Comparison of ENCODE assay signal across 17 mouse cellular contexts in the genomic region with DNA sequence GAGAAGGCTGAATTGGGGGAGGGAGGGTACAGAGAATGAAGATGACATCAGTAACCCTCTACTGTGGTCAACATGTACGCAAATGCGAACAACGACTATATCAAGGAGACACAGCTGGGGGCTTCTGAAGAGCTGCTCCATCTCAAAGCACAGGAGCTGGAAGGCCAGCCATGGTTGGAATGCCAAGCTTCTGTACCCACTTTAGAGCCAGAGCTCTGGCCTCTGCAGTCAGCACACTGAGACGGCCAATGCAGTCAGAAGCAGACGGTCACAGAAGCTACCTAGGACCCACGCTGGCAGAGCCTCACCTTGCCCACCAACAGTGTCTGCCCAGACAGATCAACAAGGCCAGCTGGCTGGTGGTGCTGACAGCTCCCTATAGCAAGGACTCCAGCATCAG.
DNase-seq lines count a peak whose midpoint lies in the region; ATAC-seq and TF ChIP-seq lines count a peak whose summit lies in the region.
"Had no signal": no experiment of that assay in that cellular context is flagged by ENCODE, and none has a peak within 500 bp of the region (broad histone marks: within the 10 kb centered on the region; RNA-seq: fewer than 3 reads in every experiment).

No protein-coding gene starts in this region.

- TF ChIP-seq CTCF in layer of hippocampus, adult 2 months (conservative IDR thresholded peaks at IDR 0.05), result no peak; the same call in 1 of the 2 replicates
- no peak for TF ChIP-seq CTCF in cerebellum, adult 2 months (IDR thresholded peaks at IDR 0.05; ENCODE audit: borderline replicate concordance, insufficient read depth, low read depth, low read length)

- H3K27ac ChIP-seq in layer of hippocampus, adult 2 months, result peak overlapping the region; percentile 52
- H3K27ac ChIP-seq in cerebellum, adult 2 months (ENCODE audit: insufficient read depth, low read length), result peak overlapping the region; percentile 29; the same call in 1 of the 2 replicates
- H3K27ac ChIP-seq in kidney, embryonic 15.5 days, result no peak overlapping the region
- no peak overlapping the region for H3K27ac ChIP-seq in kidney, embryonic 16.5 days (ENCODE audit: low read length)
- H3K27ac ChIP-seq: kidney, postnatal 0 days; limb, embryonic 12.5 days; macrophage; stomach, postnatal 0 days had no signal

- intact Hi-C loops in heart, postnatal 10 days (cut with DNase I), result loop anchor here (5.0 kb wide), 1 partner anchor 73 kb away; a partner anchor contains a TSS

- H3K27me3 ChIP-seq in cerebellum, adult 2 months (ENCODE audit: control insufficient read depth, insufficient read depth, low read length), result no peaks in the 10 kb centered on the region
- no peaks in the 10 kb centered on the region for H3K27me3 ChIP-seq in kidney, embryonic 15.5 days
- no peaks in the 10 kb centered on the region for H3K27me3 ChIP-seq in kidney, embryonic 16.5 days (ENCODE audit: insufficient read depth, low read length)
- H3K27me3 ChIP-seq: limb, embryonic 12.5 days had no signal

- H3K9ac ChIP-seq in kidney, embryonic 15.5 days, result no peak overlapping the region
- H3K9ac ChIP-seq in kidney, embryonic 16.5 days (replicated peaks; ENCODE audit: low read length), result no peak overlapping the region
- H3K9ac ChIP-seq: forebrain, postnatal 0 days; limb, embryonic 12.5 days; liver, postnatal 0 days had no signal

- peaks cover 14% of the 10 kb centered on the region for H3K4me1 ChIP-seq in cerebellum, adult 2 months (ENCODE audit: control insufficient read depth, insufficient read depth, low read length)
- peaks cover 3% of the 10 kb centered on the region; the same call in 1 of the 2 replicates for H3K4me1 ChIP-seq in kidney, embryonic 15.5 days
- no peaks in the 10 kb centered on the region for H3K4me1 ChIP-seq in kidney, embryonic 16.5 days (ENCODE audit: insufficient read depth, low read length)
- H3K4me1 ChIP-seq: limb, embryonic 12.5 days had no signal

- no peak for ATAC-seq in kidney, embryonic 15.5 days (replicated peaks; ENCODE audit: low FRiP score)
- ATAC-seq in kidney, embryonic 16.5 days (ENCODE audit: low FRiP score, low TSS enrichment), result no peak
- ATAC-seq: liver, postnatal 0 days; lung, postnatal 0 days had no signal

- peak; percentile 76 for DNase-seq in heart, adult 11 months
- no peak for DNase-seq in heart, postnatal 10 days
- DNase-seq in layer of hippocampus, adult 2 months (ENCODE audit: low spot score in 2 of 2), result no peak
- no peak for DNase-seq in layer of hippocampus, adult 8-10 months (ENCODE audit: low spot score in 2 of 2)
- DNase-seq in cerebellum, adult 2 months, result peak; percentile 54 to 63
- peak; percentile 40 to 43 for DNase-seq in cerebellum, postnatal 36 days
- DNase-seq: gastrocnemius, postnatal 36 days had no signal

- no peaks in the 10 kb centered on the region for H3K36me3 ChIP-seq in kidney, embryonic 15.5 days
- peaks cover 3% of the 10 kb centered on the region; the same call in 1 of the 2 replicates for H3K36me3 ChIP-seq in kidney, embryonic 16.5 days (ENCODE audit: insufficient read depth, low read length)
- H3K36me3 ChIP-seq: limb, embryonic 12.5 days had no signal

- 36% methylated on average over 6 of the region's 6 CpGs for WGBS in cerebellum, adult 2 months
- WGBS in kidney, embryonic 15.5 days, result 88% methylated on average over 6 of the region's 6 CpGs
- 94% methylated on average over 6 of the region's 6 CpGs for WGBS in kidney, embryonic 16.5 days

- H3K4me2 ChIP-seq in kidney, embryonic 15.5 days, result no peak overlapping the region
- no peak overlapping the region for H3K4me2 ChIP-seq in kidney, embryonic 16.5 days (replicated peaks; ENCODE audit: low read depth, low read length)
- H3K4me2 ChIP-seq: limb, embryonic 12.5 days; liver, embryonic 11.5 days had no signal

- no peaks in the 10 kb centered on the region for H3K9me3 ChIP-seq in kidney, embryonic 15.5 days (replicated peaks)
- peaks cover 3% of the 10 kb centered on the region; the same call in 1 of the 2 replicates for H3K9me3 ChIP-seq in kidney, embryonic 16.5 days (ENCODE audit: low read length)

- H3K4me3 ChIP-seq in layer of hippocampus, adult 2 months, result no peak overlapping the region
- no peak overlapping the region for H3K4me3 ChIP-seq in cerebellum, adult 2 months (replicated peaks; ENCODE audit: insufficient read depth, low read depth, low read length)
- H3K4me3 ChIP-seq in kidney, embryonic 15.5 days (replicated peaks), result no peak overlapping the region
- no peak overlapping the region for H3K4me3 ChIP-seq in kidney, embryonic 16.5 days (ENCODE audit: low read length)
- H3K4me3 ChIP-seq: limb, embryonic 12.5 days had no signal

- no peak for TF ChIP-seq POLR2A in cerebellum, adult 2 months (IDR thresholded peaks at IDR 0.05; ENCODE audit: borderline replicate concordance, insufficient read depth, low read length)

Comparison
In these comparisons a context has a peak if more than half of its experiments do, and no peak if none do; other contexts are left out.
1. DNase-seq: peak in heart, adult 11 months (single experiment), cerebellum, adult 2 months (2 of 2) and cerebellum, postnatal 36 days (2 of 2); none in heart, postnatal 10 days (0 of 2), layer of hippocampus, adult 2 months (0 of 2) and layer of hippocampus, adult 8-10 months (0 of 2).
2. H3K27ac ChIP-seq: peak in layer of hippocampus, adult 2 months (single experiment) and cerebellum, adult 2 months (single experiment); none in kidney, embryonic 15.5 days (single experiment) and kidney, embryonic 16.5 days (single experiment).